Mouse (Mus musculus) left cerebral cortex, adult 2 months (tissue): ENCODE results near the gene Elk1. TPM values are rescaled to one million over a fixed set of nuclear protein-coding genes. Genes with fewer than 3 reads are reported as not detected.

Source experiments
- DNase-seq, 2 experiments: peaks; one replicate each; pipeline ENCODE4 v3.0.0; 2021 to 2022; ENCODE audit warnings: low spot score in 2 of 2, mixed read lengths in 1 of 2; ENCODE audit errors: extremely low spot score in 1 of 2
- H3K27ac ChIP-seq: fragments of 200-600 bp; 2 replicates; pipeline ENCODE4 v1.8.1; 2022
- H3K4me3 ChIP-seq: fragments of 200-600 bp; 2 replicates; pipeline ENCODE4 v1.8.1; 2022
- CTCF ChIP-seq: fragments of 200-600 bp; IDR thresholded peaks from 2 replicates; pipeline ENCODE4 v1.8.1; 2022; ENCODE audit warnings: antibody characterized with exemption, mild to moderate bottlenecking, moderate library complexity
- intact Hi-C: fragments of 180-260 bp; cut with DNase I; formaldehyde crosslinking; loops from one replicate; pipeline ENCODE4 v1.15.1; 2025
- total RNA-seq, 2 experiments: library from RNA; stranded (reverse); gene quantifications; 2 replicates each; pipeline ENCODE4 v1.2.3; 2021

Elk1 gene
- total RNA-seq, 2 experiments from 2014 or later = 55.4 to 56.8 TPM

GRCm38 (mm10) chrX:20920249-20920843, 30.1 kb downstream of the Elk1 start:
- H3K27ac ChIP-seq = peak overlapping the region; percentile 89
- DNase-seq = no peak
- intact Hi-C loops = no loop called here
- H3K4me3 ChIP-seq = peak overlapping the region; percentile 60
- TF ChIP-seq CTCF = no peak; the same call in 1 of the 2 replicates

DNA sequence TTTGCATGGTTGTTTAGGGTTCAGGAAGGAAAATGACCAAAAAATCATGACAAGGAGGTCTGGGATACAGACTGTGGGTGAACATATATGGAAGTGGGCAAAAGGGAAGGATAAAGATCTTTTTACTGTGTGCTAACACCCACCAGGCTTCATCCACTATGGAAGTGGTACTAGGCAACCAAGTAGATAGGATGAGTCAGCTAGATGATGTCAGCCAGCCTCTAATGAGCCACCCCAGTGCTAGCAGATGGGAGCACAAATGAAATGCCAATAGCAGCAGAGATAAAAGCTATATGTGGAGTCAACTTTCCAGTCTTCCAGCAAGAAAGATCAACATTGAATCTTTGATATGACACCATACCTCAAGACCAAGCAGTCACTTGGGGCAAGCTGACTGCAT, 35.3 kb downstream of the Elk1 start:
- H3K4me3 ChIP-seq = no peak overlapping the region
- H3K27ac ChIP-seq = no peak overlapping the region
- DNase-seq = no peak
- intact Hi-C loops = no loop called here
- no peak for TF ChIP-seq CTCF

DNA sequence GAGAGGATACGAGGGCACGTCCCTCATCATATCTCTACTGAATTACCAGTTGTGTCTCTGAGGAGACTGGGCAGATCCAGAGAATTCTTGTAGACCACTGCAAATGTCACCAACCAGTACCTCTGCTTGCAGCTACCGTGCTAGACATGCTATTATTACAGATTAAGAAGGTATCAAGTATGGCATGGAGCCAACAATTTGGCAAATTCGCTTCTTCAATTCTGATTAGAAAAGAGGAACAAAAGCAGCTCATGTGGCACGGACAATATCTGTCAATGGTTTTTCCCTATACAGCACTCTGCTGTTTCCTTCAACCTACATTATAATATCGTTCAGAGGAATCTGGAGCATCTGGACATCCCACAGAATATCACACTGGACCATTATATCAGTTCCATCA, 36.7 kb downstream of the Elk1 start:
- no peak overlapping the region for H3K4me3 ChIP-seq
- no peak for DNase-seq
- TF ChIP-seq CTCF = no peak
- intact Hi-C loops = no loop called here
- no peak overlapping the region for H3K27ac ChIP-seq

DNA sequence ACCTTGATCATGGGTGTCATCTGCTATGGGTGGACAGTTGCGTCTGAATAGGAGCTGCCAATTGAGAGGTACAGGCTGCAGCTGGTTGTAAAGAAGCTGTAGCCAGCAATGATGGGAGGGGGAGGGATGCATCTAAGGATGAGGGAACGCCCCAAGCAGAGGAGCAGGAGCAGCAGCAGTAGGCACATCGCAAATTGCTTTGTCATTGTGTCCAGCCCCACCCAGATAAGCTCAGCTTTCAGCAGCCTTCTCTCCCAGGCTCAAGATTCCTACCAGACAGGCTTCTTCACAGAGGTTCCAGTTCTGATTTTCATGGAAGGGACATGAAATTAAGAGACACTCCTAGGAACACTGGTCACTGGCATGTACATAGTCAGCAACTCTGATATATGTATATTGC, 40.3 kb downstream of the Elk1 start:
- DNase-seq = no peak
- TF ChIP-seq CTCF = no peak
- intact Hi-C loops = no loop called here
- H3K4me3 ChIP-seq = no peak overlapping the region
- H3K27ac ChIP-seq = no peak overlapping the region

Other genes starting within 250 kb of the Elk1 start
- 100 to 1,000 TPM; 103 to 106 TPM for gene Usp11, start 246.7 kb downstream of the Elk1 start, total RNA-seq
- 100 to 1,000 TPM; 172 to 180 TPM for gene Araf, start 152.8 kb downstream of the Elk1 start, total RNA-seq
- gene Timp1, start 80.4 kb downstream of the Elk1 start, total RNA-seq = 1 to 10 TPM; 1.0 to 1.3 TPM
- 100 to 1,000 TPM; 542 to 553 TPM for gene Syn1, start 29.6 kb downstream of the Elk1 start, total RNA-seq
- gene Cfp, start 19.1 kb downstream of the Elk1 start, total RNA-seq = 10 to 100 TPM; 15.9 to 19.1 TPM
- 10 to 100 TPM; 10.3 to 12.9 TPM for gene Uxt, start 11.4 kb upstream of the Elk1 start, total RNA-seq
- 10 to 100 TPM in 1 of 2 experiments, 1 to 10 TPM in 1; 9.0 to 10.1 TPM for gene Zfp182, start 111.7 kb upstream of the Elk1 start, total RNA-seq
- not detected for gene Spaca5, start 117.8 kb upstream of the Elk1 start, total RNA-seq
- gene Zfp300, start 138.9 kb upstream of the Elk1 start, total RNA-seq = 1 to 10 TPM; 3.1 to 4.1 TPM
- gene Ssxa1, start 165.2 kb upstream of the Elk1 start, total RNA-seq = not detected
- not detected for gene Gm21876, start 225.0 kb upstream of the Elk1 start, total RNA-seq